Mouse (Mus musculus) adipose tissue, adult 10 weeks (tissue): ENCODE measurements around the gene Adam26b. TPM values are rescaled to one million over a fixed set of nuclear protein-coding genes. Genes with fewer than 3 reads are reported as not detected.

Experiments
- polyA plus RNA-seq: library from polyadenylated mRNA; stranded (reverse); fragments of 350-450 nt; fragmentation: Illumina TruSeq; extraction: RNeasy Lipid Tissue Mini Kit (QIAGEN cat#74804); gene quantifications from one replicate; pipeline ENCODE4 v1.2.3, GENCODE M21; 2014; ENCODE audit warnings: low read depth, low replicate concordance

Adam26b gene
- polyA plus RNA-seq, result 0.30 TPM

GRCm38 (mm10) chr8:43528006-43528405 lies at the start of gene Adam26b:
Gene Adam26b, minus strand, starts transcription at chr8:43528106.

GRCm38 (mm10) chr8:43576607-43577006 lies 48.7 kb upstream of the Adam26b start, which contains the start of gene Adam26a:
Gene Adam26a, minus strand, starts transcription at chr8:43576707.

Other genes with a start within 250 kb of the Adam26b start
- not detected for gene Zfp42, start 221.1 kb downstream of the Adam26b start, polyA plus RNA-seq
- 0.56 TPM for gene Adam26a, start 48.6 kb upstream of the Adam26b start, polyA plus RNA-seq
- not detected for gene Gm5346, start 99.2 kb upstream of the Adam26b start, polyA plus RNA-seq
- gene Adam34, start 181.9 kb upstream of the Adam26b start, polyA plus RNA-seq, result not detected